Comparison of ENCODE assay signal across 10 mouse cellular contexts in the genomic region with DNA sequence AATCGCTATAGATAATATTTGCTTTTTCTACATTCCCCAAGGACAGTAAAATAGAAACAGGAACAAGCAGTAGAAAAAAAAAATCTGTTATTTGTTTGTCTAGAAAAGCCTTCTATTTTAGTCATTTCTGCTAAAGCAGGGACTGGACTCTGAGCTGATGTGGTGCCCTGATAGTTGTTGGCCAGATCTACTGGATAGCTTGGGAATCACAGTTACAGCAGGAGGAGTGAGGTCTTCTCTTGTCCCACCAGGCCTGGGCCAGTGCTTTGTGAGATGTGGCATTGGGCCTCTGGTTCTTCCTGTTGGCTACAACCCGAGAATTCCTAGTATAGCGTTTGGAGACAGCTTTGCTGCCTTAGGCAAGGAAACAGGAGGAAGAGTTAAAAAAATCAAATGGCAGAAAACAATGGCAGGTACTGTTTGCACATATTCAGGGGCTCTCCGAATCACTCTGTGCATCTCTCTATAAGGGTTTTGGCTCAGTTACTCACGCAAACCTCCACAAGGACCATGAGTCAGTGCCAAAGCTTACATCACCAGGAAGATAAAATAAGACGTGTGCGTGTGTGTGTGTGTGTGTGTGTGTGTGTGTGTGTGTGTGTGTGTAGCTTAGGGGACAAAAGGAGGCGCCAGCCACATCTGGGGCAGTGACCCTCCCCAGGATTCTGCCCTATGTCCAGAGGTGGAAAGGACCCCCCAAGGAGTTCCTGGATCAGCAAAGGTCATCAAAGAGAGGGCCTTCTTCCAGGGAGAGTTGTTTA.
DNase-seq lines count a peak whose midpoint lies in the region; ATAC-seq and TF ChIP-seq lines count a peak whose summit lies in the region.
"Had no signal": no experiment of that assay in that cellular context is flagged by ENCODE, and none has a peak within 500 bp of the region (broad histone marks: within the 10 kb centered on the region; RNA-seq: fewer than 3 reads in every experiment).

No protein-coding gene starts in this region.

- peak; percentile 72; the same call in 1 of the 2 replicates for ATAC-seq in frontal cortex, adult (ENCODE audit: low TSS enrichment)
- no peak for ATAC-seq in midbrain, embryonic 11.5 days (ENCODE audit: low FRiP score)
- no peak for ATAC-seq in midbrain, postnatal 0 days (ENCODE audit: low FRiP score)
- ATAC-seq in heart, postnatal 0 days (ENCODE audit: insufficient read depth, low read depth) = peak; percentile 57; the same call in 1 of the 2 replicates
- no peak for ATAC-seq in stomach, embryonic 15.5 days (ENCODE audit: insufficient read depth, low FRiP score, low read depth)

- no peak for TF ChIP-seq EP300 in heart, postnatal 0 days (IDR thresholded peaks at IDR 0.05; ENCODE audit: low read depth)

- no peak overlapping the region for H3K9ac ChIP-seq in midbrain, embryonic 11.5 days (ENCODE audit: low read length)
- no peak overlapping the region for H3K9ac ChIP-seq in midbrain, postnatal 0 days (replicated peaks; ENCODE audit: low read length, poor library complexity, severe bottlenecking)
- no peak overlapping the region for H3K9ac ChIP-seq in heart, postnatal 0 days (replicated peaks; ENCODE audit: low read depth, low read length)
- H3K9ac ChIP-seq in stomach, embryonic 15.5 days = no peak overlapping the region
- H3K9ac ChIP-seq: midbrain, embryonic 12.5 days had no signal

- H3K27me3 ChIP-seq in midbrain, embryonic 11.5 days (ENCODE audit: control insufficient read depth, insufficient read depth, low read length) = no peaks in the 10 kb centered on the region
- H3K27me3 ChIP-seq in midbrain, postnatal 0 days (ENCODE audit: insufficient read depth, low read length) = no peaks in the 10 kb centered on the region
- H3K27me3 ChIP-seq in heart, postnatal 0 days (ENCODE audit: control insufficient read depth, insufficient read depth, low read length) = no peaks in the 10 kb centered on the region
- no peaks in the 10 kb centered on the region for H3K27me3 ChIP-seq in stomach, embryonic 15.5 days (replicated peaks)
- H3K27me3 ChIP-seq: midbrain, embryonic 12.5 days had no signal

- H3K9me3 ChIP-seq in midbrain, embryonic 11.5 days (ENCODE audit: control insufficient read depth, low read length) = no peaks in the 10 kb centered on the region
- H3K9me3 ChIP-seq in midbrain, postnatal 0 days (ENCODE audit: low read length) = no peaks in the 10 kb centered on the region
- H3K9me3 ChIP-seq in heart, postnatal 0 days (replicated peaks; ENCODE audit: control insufficient read depth, low read length) = no peaks in the 10 kb centered on the region
- no peaks in the 10 kb centered on the region for H3K9me3 ChIP-seq in stomach, embryonic 15.5 days
- H3K9me3 ChIP-seq: midbrain, embryonic 12.5 days had no signal

- DNase-seq in frontal cortex, postnatal 25 days (ENCODE audit: low spot score in 2 of 2) = no peak
- DNase-seq in midbrain, embryonic 11.5 days (ENCODE audit: low spot score, missing footprints) = peak; percentile 86
- no peak for DNase-seq in midbrain, postnatal 0 days (ENCODE audit: low spot score)
- peak; percentile 24 for DNase-seq in heart, postnatal 0 days (ENCODE audit: low spot score)
- no peak for DNase-seq in thymus, adult 18-20 months
- no peak for DNase-seq in spleen, adult 18-20 months

- no peaks in the 10 kb centered on the region for H3K36me3 ChIP-seq in midbrain, embryonic 11.5 days (ENCODE audit: control insufficient read depth, insufficient read depth, low read length)
- H3K36me3 ChIP-seq in midbrain, postnatal 0 days (ENCODE audit: insufficient read depth, low read length) = no peaks in the 10 kb centered on the region
- no peaks in the 10 kb centered on the region for H3K36me3 ChIP-seq in heart, postnatal 0 days (replicated peaks; ENCODE audit: control insufficient read depth, insufficient read depth, low read length)
- H3K36me3 ChIP-seq in stomach, embryonic 15.5 days = no peaks in the 10 kb centered on the region
- H3K36me3 ChIP-seq: midbrain, embryonic 12.5 days had no signal

- no peak overlapping the region for H3K4me3 ChIP-seq in midbrain, embryonic 11.5 days (ENCODE audit: low read depth, low read length)
- H3K4me3 ChIP-seq in midbrain, postnatal 0 days (ENCODE audit: low read depth, low read length) = no peak overlapping the region
- H3K4me3 ChIP-seq in heart, postnatal 0 days (ENCODE audit: low read depth, low read length) = no peak overlapping the region
- no peak overlapping the region for H3K4me3 ChIP-seq in stomach, embryonic 15.5 days (replicated peaks)
- H3K4me3 ChIP-seq: erythroblast, embryonic 14.5 days; midbrain, embryonic 12.5 days had no signal

- H3K27ac ChIP-seq in midbrain, embryonic 11.5 days (ENCODE audit: low read depth, low read length) = no peak overlapping the region
- H3K27ac ChIP-seq in midbrain, postnatal 0 days (ENCODE audit: low read depth, low read length) = no peak overlapping the region
- peak overlapping the region; percentile 76 for H3K27ac ChIP-seq in heart, postnatal 0 days (ENCODE audit: low read depth)
- peak overlapping the region; percentile 61 for H3K27ac ChIP-seq in stomach, embryonic 15.5 days
- H3K27ac ChIP-seq: midbrain, embryonic 12.5 days had no signal

- no peak overlapping the region for H3K4me2 ChIP-seq in midbrain, embryonic 11.5 days
- no peak overlapping the region for H3K4me2 ChIP-seq in midbrain, postnatal 0 days (ENCODE audit: low read depth, low read length, poor library complexity, severe bottlenecking)
- H3K4me2 ChIP-seq in heart, postnatal 0 days (ENCODE audit: low read depth, low read length) = no peak overlapping the region
- no peak overlapping the region for H3K4me2 ChIP-seq in stomach, embryonic 15.5 days
- H3K4me2 ChIP-seq: midbrain, embryonic 12.5 days had no signal

- H3K4me1 ChIP-seq in midbrain, embryonic 11.5 days (ENCODE audit: control insufficient read depth, insufficient read depth, low read length) = no peaks in the 10 kb centered on the region
- H3K4me1 ChIP-seq in midbrain, postnatal 0 days (ENCODE audit: insufficient read depth, low read length) = no peaks in the 10 kb centered on the region
- peaks cover 6% of the 10 kb centered on the region for H3K4me1 ChIP-seq in heart, postnatal 0 days (ENCODE audit: control insufficient read depth, insufficient read depth)
- peaks cover 2% of the 10 kb centered on the region; the same call in 1 of the 2 replicates for H3K4me1 ChIP-seq in stomach, embryonic 15.5 days
- H3K4me1 ChIP-seq: midbrain, embryonic 12.5 days had no signal

- TF ChIP-seq CTCF in midbrain, postnatal 0 days (IDR thresholded peaks at IDR 0.05) = no peak
- TF ChIP-seq CTCF in heart, postnatal 0 days (IDR thresholded peaks at IDR 0.05; ENCODE audit: low read depth) = no peak

- 63% methylated on average over 8 of the region's 8 CpGs for WGBS in midbrain, embryonic 11.5 days
- 51% methylated on average over 8 of the region's 8 CpGs for WGBS in midbrain, postnatal 0 days
- WGBS in heart, postnatal 0 days = 36% methylated on average over 8 of the region's 8 CpGs
- WGBS in stomach, embryonic 15.5 days = 42% methylated on average over 8 of the region's 8 CpGs

Comparison
In these comparisons a context has a peak if more than half of its experiments do, and no peak if none do; other contexts are left out.
1. DNase-seq: peak in midbrain, embryonic 11.5 days (single experiment) and heart, postnatal 0 days (single experiment); none in frontal cortex, postnatal 25 days (0 of 2), midbrain, postnatal 0 days (single experiment), thymus, adult 18-20 months (0 of 2) and spleen, adult 18-20 months (0 of 2).
2. ATAC-seq: peak in frontal cortex, adult (single experiment) and heart, postnatal 0 days (single experiment); none in midbrain, embryonic 11.5 days (single experiment), midbrain, postnatal 0 days (single experiment) and stomach, embryonic 15.5 days (single experiment).
3. H3K27ac ChIP-seq: peak in heart, postnatal 0 days (single experiment) and stomach, embryonic 15.5 days (single experiment); none in midbrain, embryonic 11.5 days (single experiment) and midbrain, postnatal 0 days (single experiment).